Mouse (Mus musculus): ENCODE results near the gene Pdap1. TPM values are rescaled to one million over a fixed set of nuclear protein-coding genes. Genes with fewer than 3 reads are reported as not detected.
A peak's percentile ranks its signal among the peaks of the same experiment; 100 is the strongest.
"Not testable (repeated sequence)": the region's sequence is repeated elsewhere in the genome, so short reads cannot be mapped to it uniquely, and the experiment has no call there.

Pdap1 gene
- total RNA-seq, 2 experiments from 2014 or later: 12.3 to 23.2 TPM

GRCm38 (mm10) chr5:145088186-145088585 lies 51.9 kb downstream of the Pdap1 start:
- no peak for ATAC-seq (replicated peaks; ENCODE audit: low FRiP score, poor library complexity, severe bottlenecking)

- ATAC-seq (replicated peaks; ENCODE audit: low FRiP score, poor library complexity, severe bottlenecking): no peak
Measured at GRCm38 (mm10) chr5:145084822-145085221, 55.2 kb downstream of the Pdap1 start.

- peak; percentile 99 for ATAC-seq (replicated peaks; ENCODE audit: low FRiP score, poor library complexity, severe bottlenecking)
Measured at GRCm38 (mm10) chr5:145083632-145084451, 56.2 kb downstream of the Pdap1 start, which contains the start of the genes Arpc1a and Kpna7. Gene Arpc1a, plus strand, starts transcription at chr5:145083830. Gene Kpna7, minus strand, starts transcription at chr5:145084030.

GRCm38 (mm10) chr5:145083201-145083600 lies 56.8 kb downstream of the Pdap1 start:
- ATAC-seq (replicated peaks; ENCODE audit: low FRiP score, poor library complexity, severe bottlenecking): not testable (repeated sequence)

GRCm38 (mm10) chr5:145081866-145082613 lies 58.0 kb downstream of the Pdap1 start:
- ATAC-seq (replicated peaks; ENCODE audit: low FRiP score, poor library complexity, severe bottlenecking): no peak

Other genes starting within 250 kb of the Pdap1 start
- 1.5 TPM in 2 replicates for gene Smurf1, start 174.4 kb downstream of the Pdap1 start, total RNA-seq (2015; ENCODE audit: low replicate concordance)
- 1.1 and 2.1 TPM in 2 replicates for gene Smurf1, start 174.4 kb downstream of the Pdap1 start, total RNA-seq (2017; ENCODE audit: low replicate concordance)
- not detected in 2 replicates for gene Gm4871, start 107.5 kb downstream of the Pdap1 start, total RNA-seq (2015; ENCODE audit: low replicate concordance)
- not detected in 2 replicates for gene Gm4871, start 107.5 kb downstream of the Pdap1 start, total RNA-seq (2017; ENCODE audit: low replicate concordance)
- gene 1700018F24Rik, start 97.2 kb downstream of the Pdap1 start, total RNA-seq (2015; ENCODE audit: low replicate concordance): not detected in 2 replicates
- not detected in 2 replicates for gene 1700018F24Rik, start 97.2 kb downstream of the Pdap1 start, total RNA-seq (2017; ENCODE audit: low replicate concordance)
- 25.2 and 41.4 TPM in 2 replicates for gene Arpc1a, start 56.4 kb downstream of the Pdap1 start, total RNA-seq (2015; ENCODE audit: low replicate concordance)
- 13.6 and 27.2 TPM in 2 replicates for gene Arpc1a, start 56.4 kb downstream of the Pdap1 start, total RNA-seq (2017; ENCODE audit: low replicate concordance)
- not detected in 2 replicates for gene Kpna7, start 56.2 kb downstream of the Pdap1 start, total RNA-seq (2015; ENCODE audit: low replicate concordance)
- gene Kpna7, start 56.2 kb downstream of the Pdap1 start, total RNA-seq (2017; ENCODE audit: low replicate concordance): not detected in 2 replicates
- 60.5 and 70.8 TPM in 2 replicates for gene Arpc1b, start 26.0 kb downstream of the Pdap1 start, total RNA-seq (2015; ENCODE audit: low replicate concordance)
- 46.7 and 74.1 TPM in 2 replicates for gene Arpc1b, start 26.0 kb downstream of the Pdap1 start, total RNA-seq (2017; ENCODE audit: low replicate concordance)
- gene Bud31, start 124 bp upstream of the Pdap1 start, total RNA-seq (2015; ENCODE audit: low replicate concordance): 113 and 149 TPM in 2 replicates
- 170 and 223 TPM in 2 replicates for gene Bud31, start 124 bp upstream of the Pdap1 start, total RNA-seq (2017; ENCODE audit: low replicate concordance)
- 2.7 and 4.8 TPM in 2 replicates for gene Ptcd1, start 26.9 kb upstream of the Pdap1 start, total RNA-seq (2015; ENCODE audit: low replicate concordance)
- 6.8 and 10.1 TPM in 2 replicates for gene Ptcd1, start 26.9 kb upstream of the Pdap1 start, total RNA-seq (2017; ENCODE audit: low replicate concordance)
- gene Cpsf4, start 27.0 kb upstream of the Pdap1 start, total RNA-seq (2015; ENCODE audit: low replicate concordance): 8.1 and 11.1 TPM in 2 replicates
- gene Cpsf4, start 27.0 kb upstream of the Pdap1 start, total RNA-seq (2017; ENCODE audit: low replicate concordance): 15.1 and 17.0 TPM in 2 replicates
- gene Atp5j2, start 51.8 kb upstream of the Pdap1 start, total RNA-seq (2015; ENCODE audit: low replicate concordance): 78.0 and 168 TPM in 2 replicates
- 43.4 and 55.3 TPM in 2 replicates for gene Atp5j2, start 51.8 kb upstream of the Pdap1 start, total RNA-seq (2017; ENCODE audit: low replicate concordance)
- gene Zkscan14, start 61.6 kb upstream of the Pdap1 start, total RNA-seq (2015; ENCODE audit: low replicate concordance): 10.6 and 12.3 TPM in 2 replicates
- gene Zkscan14, start 61.6 kb upstream of the Pdap1 start, total RNA-seq (2017; ENCODE audit: low replicate concordance): 38.9 and 39.4 TPM in 2 replicates
- gene Zkscan5, start 64.3 kb upstream of the Pdap1 start, total RNA-seq (2015; ENCODE audit: low replicate concordance): 4.4 TPM in 1 of 2 replicates, not detected in the other
- 3.9 and 8.9 TPM in 2 replicates for gene Zkscan5, start 64.3 kb upstream of the Pdap1 start, total RNA-seq (2017; ENCODE audit: low replicate concordance)
- gene Zfp655, start 91.5 kb upstream of the Pdap1 start, total RNA-seq (2015; ENCODE audit: low replicate concordance): 24.8 and 33.9 TPM in 2 replicates
- gene Zfp655, start 91.5 kb upstream of the Pdap1 start, total RNA-seq (2017; ENCODE audit: low replicate concordance): 36.8 and 44.6 TPM in 2 replicates
- gene Zscan25, start 140.3 kb upstream of the Pdap1 start, total RNA-seq (2015; ENCODE audit: low replicate concordance): 0.63 and 1.7 TPM in 2 replicates
- 2.4 TPM in 1 of 2 replicates, not detected in the other for gene Zscan25, start 140.3 kb upstream of the Pdap1 start, total RNA-seq (2017; ENCODE audit: low replicate concordance)
- not detected in 2 replicates for gene Cyp3a57, start 205.0 kb upstream of the Pdap1 start, total RNA-seq (2015; ENCODE audit: low replicate concordance)
- not detected in 2 replicates for gene Cyp3a57, start 205.0 kb upstream of the Pdap1 start, total RNA-seq (2017; ENCODE audit: low replicate concordance)

Data from erythroblast, adult 5-6 weeks (primary cell).